Mouse (Mus musculus) bone marrow, adult 2 months (tissue): ENCODE data around the gene Cep72.

Experiments
- CTCF ChIP-seq: fragments of 200-500 bp; IDR thresholded peaks from 2 replicates; pipeline ENCODE4 v1.5.1; 2011; ENCODE audit warnings: low read length, control low read depth; ENCODE audit not compliant: control insufficient read depth, insufficient read depth
- POLR2A ChIP-seq: fragments of 200-500 bp; IDR thresholded peaks from 2 replicates; pipeline ENCODE4 v1.6.1; 2011; ENCODE audit warnings: low read depth, mild to moderate bottlenecking, control low read depth, low read length, borderline replicate concordance; ENCODE audit not compliant: control insufficient read depth

- TF ChIP-seq CTCF (no peak), POLR2A (no peak)
These were observed 40.2 kb upstream of the Cep72 start for GRCm38 (mm10) chr13:74102108-74102830.
